Mouse (Mus musculus) megakaryocyte, adult 5-6 weeks (primary cell): ENCODE results near the gene Hes7. TPM values are rescaled to one million over a fixed set of nuclear protein-coding genes. Genes with fewer than 3 reads are reported as not detected.
"Not testable (repeated sequence)": the region's sequence is repeated elsewhere in the genome, so short reads cannot be mapped to it uniquely, and the experiment has no call there.

Experiments used
- ATAC-seq: 2 replicates; pipeline ENCODE4 v1.8.0; 2016; ENCODE audit warnings: mild to moderate bottlenecking, inconsistent platforms; ENCODE audit not compliant: poor library complexity, severe bottlenecking
- total RNA-seq, 2 experiments: library from RNA; stranded (forward) in 1 of 2; stranded (reverse) in 1 of 2; fragments of 153-499, 151-499 nt in 1 of 2; fragments of 221-1000, 200-1000 nt in 1 of 2; gene quantifications; 2 replicates each; pipeline versions ENCODE4 v1.2.3 to v1.2.4; 2015 to 2017

Gene Hes7
- total RNA-seq, 2 experiments from 2014 or later, result not detected

GRCm38 (mm10) chr11:69087597-69087996 lies 32.6 kb upstream of the Hes7 start:
- ATAC-seq, result no peak

DNA sequence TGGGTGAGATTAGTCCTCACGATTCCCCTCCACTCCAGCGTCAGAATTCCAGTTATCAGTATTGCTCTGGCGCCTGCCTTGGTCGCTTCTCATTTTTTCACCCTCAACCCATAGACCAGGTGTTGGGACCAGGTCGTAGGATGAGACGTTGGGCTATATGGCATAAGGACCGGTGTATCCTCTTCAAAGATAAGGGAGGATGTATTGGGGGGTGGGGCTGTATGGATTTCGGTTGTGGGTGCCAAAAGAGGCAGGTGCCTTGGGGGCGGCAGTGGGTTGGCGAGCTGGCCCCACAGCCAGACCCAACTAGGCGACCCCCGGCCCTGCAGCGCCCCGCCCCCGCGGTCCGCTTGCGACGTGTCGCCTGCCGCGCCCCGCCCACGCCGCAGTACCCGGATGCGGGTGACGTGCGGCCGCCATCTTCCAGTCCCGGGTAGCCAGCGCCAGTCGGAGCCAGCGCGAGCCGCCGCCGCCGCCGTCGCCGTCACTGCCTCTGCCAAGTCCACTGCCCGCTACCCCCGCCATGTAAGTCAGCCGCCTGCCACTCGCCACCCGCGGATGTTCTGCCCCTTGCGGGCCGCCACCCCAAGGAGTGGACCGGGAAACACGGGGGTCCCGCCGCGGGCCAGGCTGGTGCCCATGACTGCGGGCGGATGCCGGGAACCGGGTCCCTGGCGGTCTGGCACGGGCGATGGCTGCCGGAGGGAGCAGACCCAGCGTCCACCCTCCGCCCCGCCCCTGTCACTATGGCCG lies 31.9 kb upstream of the Hes7 start, which contains the start of gene Vamp2:
Vamp2 (plus strand) TSS at position 388 of the 753 bp plus-strand sequence.
- peak; percentile 86 for ATAC-seq

GRCm38 (mm10) chr11:69088856-69089615 lies 31.2 kb upstream of the Hes7 start:
- ATAC-seq, result peak; percentile 36

DNA sequence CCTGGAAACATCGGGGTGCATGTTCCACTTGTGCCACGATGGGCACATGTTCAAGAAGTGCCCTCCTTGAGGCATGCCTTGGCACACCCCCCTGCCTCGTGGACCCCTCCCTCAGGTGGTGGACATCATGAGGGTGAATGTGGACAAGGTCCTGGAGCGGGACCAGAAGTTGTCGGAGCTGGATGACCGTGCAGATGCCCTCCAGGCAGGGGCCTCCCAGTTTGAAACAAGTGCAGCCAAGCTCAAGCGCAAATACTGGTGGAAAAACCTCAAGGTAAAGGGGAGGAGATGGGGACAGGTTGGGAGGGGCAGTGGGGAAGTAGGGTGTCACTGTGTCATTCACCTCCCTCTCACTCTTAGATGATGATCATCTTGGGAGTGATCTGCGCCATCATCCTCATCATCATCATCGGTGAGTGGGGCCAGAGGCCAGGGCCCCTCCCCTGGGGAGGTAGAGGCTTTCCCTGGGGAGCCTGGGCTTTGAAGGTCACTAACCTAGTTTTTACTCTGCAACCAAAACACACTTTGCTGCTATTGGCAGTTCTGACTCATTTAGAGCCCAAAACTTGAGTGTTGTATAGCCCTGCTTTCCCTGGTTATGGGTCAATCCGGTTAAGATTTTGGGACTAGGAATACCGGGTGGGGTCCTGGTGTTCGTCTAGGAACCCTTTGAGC lies 30.5 kb upstream of the Hes7 start:
- no peak for ATAC-seq

GRCm38 (mm10) chr11:69090367-69090766 lies 29.8 kb upstream of the Hes7 start:
- ATAC-seq, result no peak

DNA sequence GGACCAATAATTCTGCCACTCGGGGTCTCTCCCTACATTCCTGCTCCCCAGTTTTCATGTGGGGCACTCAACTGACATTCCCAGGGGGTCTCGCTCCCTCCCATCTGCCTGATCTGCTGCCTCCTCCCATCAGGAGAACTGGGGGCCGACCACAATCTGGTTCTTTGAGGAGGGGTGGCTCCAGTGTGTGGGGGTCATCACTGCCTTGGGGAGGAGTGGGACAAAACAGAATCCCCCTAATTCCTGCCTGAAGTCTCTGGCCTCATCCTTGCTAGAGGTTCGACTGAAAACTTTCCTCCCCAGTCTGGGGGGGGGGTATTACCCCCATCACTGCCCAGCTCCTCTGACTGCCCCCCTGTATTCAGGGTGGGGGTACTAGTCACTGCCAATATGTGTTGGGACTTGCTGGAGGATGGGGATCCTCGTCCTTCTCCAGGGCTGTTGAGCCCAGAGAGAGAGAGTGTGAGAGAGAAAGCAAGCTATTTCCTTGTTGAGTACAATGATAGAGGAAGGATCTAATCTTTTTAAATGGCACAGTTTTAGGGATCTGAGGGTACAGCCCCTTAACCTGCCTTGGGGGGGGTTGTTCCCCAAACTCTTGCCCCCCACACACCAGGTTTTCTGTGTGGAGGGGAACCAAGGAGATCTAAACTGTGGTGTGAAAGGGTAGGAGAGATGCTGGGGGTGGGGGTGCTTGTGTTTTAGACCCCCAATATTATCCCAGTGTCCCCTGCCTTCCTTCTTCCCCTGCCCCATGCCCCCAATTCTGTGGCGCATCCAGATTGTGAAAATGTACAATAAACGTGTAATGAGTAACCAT lies 28.4 kb upstream of the Hes7 start:
- ATAC-seq, result no peak

DNA sequence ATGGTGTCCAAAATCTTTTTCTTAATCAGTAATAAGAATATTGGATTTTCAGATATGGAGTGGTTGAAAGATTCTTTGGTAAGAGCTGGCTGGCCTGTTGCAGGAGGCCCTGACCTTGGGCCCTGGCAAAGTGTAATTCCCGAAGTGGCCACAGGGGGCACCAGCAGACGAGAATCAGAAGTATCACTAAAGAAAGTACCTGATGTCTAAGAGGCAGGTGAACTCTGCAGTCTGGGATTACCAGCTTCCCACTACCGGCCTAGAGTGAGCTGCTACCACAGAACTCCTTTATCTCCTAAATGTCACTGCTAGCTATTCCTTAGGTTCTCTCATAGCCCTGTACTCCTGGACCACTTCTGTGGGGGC lies 27.8 kb upstream of the Hes7 start:
- no peak for ATAC-seq

DNA sequence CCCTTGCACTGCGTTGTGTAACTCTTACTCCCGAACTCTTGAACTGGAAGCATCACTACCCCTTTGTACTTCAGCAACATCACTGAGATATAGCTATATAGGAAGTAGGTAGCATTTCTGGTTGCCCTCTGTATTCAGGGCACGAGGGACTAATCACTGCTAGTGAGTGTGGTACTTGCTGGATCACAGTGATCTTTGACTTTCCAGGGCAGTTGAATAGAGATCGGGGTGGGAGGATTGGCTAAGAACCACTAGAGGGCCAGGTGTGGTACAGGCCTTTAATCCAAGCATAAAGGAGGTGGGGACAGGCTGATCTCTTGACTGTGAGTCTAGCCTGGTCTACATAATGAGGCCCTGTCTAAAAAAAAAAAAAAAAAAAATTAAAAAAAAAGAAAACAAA lies 27.3 kb upstream of the Hes7 start:
- ATAC-seq, result no peak

GRCm38 (mm10) chr11:69093856-69094255 lies 26.3 kb upstream of the Hes7 start:
- ATAC-seq, result not testable (repeated sequence)

DNA sequence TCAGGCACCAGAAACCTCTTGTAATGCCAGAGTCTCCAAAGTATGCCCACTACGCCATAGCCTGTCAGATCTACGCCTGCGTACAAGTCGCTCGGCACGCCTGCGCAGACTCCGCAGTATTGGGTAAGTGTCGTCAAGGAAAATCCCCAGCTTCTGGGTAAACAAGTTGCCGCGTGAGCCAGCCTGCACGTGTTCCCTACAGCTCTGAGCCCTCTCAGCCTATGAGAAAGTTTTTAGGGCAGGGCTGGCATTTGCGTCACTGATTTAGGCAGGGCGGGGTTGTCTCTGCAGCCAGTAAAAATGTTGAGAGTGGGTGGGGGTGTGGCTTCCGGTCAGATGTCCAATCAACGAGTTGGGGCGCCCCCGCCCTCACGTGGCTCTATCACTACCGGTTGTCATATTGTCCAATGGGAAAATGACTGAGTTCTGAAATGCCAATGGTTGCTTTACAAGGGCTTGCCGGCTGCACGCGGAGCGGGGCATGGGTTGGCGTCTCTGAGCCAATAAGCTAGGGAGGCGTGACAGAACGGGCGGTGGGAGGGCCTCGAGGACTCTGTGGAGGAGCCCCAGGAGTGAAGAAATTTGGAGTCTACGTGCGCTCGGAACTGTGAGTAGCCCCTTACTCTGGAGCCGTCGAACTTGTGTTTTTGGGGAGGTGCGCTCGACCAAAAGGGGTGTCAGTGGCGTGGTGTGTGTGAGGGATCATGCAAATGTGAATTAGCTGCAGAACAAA lies 25.3 kb upstream of the Hes7 start, which contains the start of gene Per1:
Per1 (plus strand) TSS at position 521 of the 733 bp plus-strand sequence.
- ATAC-seq, result peak; percentile 60

GRCm38 (mm10) chr11:69095511-69096231 lies 24.5 kb upstream of the Hes7 start:
- no peak for ATAC-seq

DNA sequence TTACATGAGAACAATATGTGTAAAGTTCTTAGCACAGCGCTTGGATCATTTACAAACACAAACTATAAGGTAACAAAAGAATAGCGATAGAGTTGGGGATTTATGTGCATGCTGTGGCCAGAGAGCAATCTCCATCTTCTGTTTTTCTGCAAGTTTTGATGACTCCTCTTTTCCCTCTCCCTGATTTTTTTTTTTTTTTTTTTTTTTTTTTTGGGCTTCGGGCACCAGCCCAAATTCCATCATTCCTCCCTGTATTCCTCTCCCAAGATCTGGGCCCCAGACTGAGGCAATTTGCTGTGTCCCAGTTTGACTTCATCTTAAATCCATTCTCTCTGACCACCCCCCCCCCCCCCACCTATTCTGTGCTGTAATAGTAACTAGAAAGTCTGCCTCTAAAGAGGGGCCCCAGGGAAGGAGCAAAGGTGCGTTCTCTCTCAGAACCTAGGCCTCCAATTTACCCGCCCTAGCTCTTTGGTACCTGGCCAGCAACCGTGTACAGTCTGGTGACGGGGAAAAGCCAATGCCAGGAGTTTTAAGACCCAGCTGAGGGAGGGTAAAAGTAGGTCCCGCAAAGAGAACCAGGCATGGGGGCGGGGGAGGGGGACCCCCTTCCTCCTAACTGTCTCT lies 23.7 kb upstream of the Hes7 start:
- no peak for ATAC-seq

- ATAC-seq, result peak; percentile 30
Observed at GRCm38 (mm10) chr11:69096987-69097900, 23.0 kb upstream of the Hes7 start.

- no peak for ATAC-seq
Observed at GRCm38 (mm10) chr11:69098039-69098761, 22.0 kb upstream of the Hes7 start.

DNA sequence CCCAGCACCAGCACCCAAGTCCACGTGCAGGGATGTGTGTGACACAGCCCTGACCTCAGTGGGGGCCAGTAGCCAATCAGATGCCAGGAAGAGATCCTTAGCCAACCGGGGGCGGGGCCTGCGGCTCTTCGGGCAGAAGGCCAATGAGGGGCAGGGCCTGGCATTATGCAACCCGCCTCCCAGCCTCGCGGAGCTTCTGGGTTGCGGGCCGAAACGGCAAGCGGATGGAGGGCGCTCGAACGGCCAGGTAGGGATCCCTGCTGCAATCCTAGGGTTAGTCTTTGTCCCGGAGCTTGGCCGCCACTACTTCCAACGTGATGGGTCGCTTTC lies 21.5 kb upstream of the Hes7 start:
- peak; percentile 48 for ATAC-seq

DNA sequence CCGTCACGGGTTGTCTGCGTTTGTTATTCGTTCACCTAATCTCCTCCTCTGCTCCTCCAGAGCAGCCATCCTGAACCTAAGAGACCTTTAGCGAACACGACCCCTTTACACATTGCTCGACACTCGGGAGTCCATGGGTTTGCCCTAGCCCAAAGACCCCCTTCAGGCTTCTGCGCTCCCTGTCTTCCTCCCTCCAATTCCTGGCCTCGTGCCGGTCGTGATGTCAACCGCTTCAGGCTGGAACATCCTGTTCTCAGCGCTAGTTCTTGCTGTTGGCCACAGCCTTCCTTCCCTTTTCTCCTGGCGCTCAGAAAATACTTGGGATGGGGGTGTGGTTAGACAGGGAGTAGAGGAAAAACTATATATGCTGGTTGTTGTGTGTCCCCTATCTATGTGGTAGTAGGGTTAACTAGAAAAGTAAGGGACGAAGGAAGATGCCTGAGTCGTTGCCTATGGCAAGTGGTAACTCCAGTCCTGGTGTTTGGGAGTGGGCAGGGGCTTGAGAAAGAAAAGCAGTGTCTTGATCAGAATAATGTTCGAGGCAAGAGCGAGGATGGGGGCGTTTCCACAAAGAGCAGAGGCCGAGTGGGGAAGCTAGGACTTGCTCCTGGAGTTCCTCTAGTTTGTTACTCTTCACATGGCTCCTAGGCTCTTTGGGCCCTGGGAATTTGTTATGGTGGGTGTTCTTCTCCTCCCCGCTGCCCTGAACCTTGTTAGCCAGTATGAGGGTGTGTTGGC lies 20.9 kb upstream of the Hes7 start:
- no peak for ATAC-seq

DNA sequence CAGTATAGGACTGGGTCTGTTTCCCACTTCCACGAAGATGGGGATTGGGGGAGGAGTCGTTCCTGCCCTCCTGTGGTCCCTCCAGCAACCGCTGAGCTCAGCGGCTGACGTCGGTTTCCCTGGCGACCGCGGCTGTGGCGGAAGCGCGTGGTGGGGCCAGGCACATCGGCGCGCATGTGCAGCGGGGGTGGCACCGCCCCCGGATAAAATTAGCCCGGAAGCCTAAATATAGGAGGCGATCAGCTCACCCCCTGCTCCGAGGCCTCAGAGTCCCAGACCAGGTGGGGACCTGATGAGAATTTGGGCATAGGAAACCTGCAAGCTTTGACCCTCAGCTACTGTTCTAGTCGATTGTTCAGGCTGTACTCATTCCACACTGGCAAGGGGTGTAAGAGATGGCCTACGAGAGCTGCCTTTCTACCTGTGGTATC lies 20.3 kb upstream of the Hes7 start:
- ATAC-seq, result peak; percentile 48
